Mouse (Mus musculus) cerebellum, adult 9-11 months (tissue): ENCODE data around the gene Hmces.

Experiments
- DNase-seq: peaks from one replicate; pipeline ENCODE4 v3.0.0; 2022

The Hmces gene

DNA sequence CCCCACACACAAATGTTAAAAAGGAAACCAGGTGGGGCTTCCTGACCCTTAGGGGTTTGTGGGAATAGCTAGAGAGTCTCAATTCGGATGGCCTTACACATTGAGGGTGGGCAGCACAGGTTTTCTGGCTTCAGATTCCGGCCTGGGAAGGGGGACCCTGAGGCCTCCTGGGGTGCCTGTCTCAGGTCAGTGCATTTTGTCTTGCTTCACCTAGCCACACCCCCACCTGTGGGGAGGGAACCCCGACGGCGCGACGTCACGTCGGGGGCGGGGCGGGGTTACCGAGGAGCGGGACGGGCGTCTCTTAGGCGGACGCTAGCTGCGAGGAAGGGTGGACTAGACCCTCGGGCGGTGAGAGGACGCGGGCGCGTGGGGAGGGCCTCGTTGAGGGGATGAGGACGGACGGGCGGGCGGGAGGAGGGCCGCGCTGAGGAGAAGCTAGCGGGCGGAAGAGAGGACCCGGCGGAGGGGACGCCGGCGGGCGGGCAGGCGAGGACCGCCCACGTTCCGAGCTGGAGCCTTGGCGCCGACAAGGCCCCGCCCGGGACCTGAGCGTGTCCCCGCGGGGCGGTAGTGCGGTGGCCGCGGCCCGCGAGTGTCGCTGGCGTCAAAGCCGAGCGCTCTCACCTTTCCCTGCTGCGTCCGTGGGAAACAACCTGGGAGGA lies at the start of gene Hmces:
TSS of gene Hmces (plus strand) at position 275 of the 665 bp plus-strand sequence.
- peak; percentile 82 for DNase-seq

DNA sequence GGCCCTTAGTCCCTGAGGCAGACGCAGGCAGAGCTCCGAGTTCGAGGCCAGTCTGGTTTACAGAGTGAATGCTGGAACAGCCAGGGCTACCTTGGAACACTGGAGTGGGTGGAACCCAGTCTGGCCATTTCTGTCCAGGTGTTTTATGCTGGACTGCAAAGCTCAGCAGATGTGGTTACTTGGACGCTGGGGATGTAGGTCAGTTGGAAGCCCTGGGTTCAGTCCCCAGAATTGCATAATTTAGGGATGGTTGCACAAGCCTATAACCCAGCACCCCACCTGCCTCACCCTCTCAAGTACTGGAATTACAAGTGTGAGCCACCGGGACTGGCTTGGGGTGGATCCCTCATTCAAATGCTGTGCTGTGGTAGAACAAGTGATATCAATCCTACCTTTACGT lies 47.5 kb upstream of the Hmces start:
- no peak for DNase-seq

DNA sequence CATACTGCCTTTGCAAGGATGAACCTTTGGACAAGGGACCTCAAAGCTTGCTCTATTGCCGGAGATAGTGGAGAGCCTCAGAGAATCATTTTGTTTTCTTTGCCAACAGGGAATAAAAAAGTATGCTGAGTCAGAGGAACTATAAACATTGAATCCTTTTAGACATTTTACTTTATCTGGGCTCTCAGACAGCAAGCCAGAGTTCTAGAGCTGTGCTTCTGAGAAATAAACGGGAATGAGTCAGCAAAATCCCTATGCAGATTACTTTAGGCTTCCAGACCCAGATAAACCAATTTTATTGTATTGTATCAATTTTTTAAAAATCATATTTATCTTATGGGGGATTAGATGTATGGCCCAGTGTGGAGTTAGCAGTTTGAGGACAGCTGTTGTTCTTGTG lies 46.5 kb upstream of the Hmces start:
- DNase-seq, result no peak

DNA sequence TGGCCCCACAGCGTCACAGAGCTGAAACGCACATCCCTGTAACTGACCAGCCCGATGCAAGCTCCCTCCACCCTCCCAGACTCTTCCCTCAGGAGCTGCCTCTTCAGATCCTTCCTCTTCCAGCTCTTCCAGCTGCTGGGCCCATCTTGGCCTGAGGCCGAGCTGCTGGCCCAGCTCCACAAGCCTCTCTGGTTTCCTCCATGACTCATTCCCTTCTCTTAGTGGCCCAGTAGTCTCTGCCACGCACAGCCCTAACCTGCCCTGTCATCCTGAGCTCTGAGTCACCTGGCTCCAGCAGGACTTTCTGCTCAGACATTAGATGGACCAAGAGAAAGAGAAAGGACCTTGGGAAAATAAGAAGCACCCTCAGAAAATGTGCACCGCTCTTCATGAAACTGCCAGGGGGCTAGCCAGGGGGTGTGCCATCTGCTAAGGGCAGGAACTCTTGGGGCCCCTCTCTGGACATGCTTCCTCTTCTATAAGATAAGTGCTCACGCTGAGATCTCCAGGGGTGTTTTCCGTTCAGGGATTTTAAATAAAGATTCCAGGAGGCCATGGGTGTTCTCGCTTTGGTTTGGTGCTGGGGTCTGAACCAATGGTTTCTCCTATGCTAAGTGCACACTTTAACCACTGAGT lies 44.7 kb upstream of the Hmces start:
- DNase-seq, result no peak

DNA sequence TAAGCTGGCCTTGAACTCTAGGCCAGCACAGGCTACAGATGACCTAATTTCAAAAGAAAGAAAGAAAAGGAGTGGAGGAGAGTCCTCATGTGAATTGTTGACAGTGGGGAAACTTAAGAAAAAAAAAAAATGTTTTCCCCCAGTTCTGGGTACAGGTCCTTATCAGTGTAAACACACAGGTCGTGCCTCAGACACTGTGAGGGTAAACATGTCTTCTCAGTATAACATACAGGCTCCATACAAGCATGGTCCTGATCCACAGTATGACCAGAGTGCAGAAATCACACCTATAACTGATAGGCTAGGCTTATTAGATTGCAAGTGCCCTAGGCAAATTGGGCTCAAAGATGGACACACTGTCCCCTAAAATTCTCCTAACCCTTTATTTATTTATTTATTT lies 43.3 kb upstream of the Hmces start:
- no peak for DNase-seq

DNA sequence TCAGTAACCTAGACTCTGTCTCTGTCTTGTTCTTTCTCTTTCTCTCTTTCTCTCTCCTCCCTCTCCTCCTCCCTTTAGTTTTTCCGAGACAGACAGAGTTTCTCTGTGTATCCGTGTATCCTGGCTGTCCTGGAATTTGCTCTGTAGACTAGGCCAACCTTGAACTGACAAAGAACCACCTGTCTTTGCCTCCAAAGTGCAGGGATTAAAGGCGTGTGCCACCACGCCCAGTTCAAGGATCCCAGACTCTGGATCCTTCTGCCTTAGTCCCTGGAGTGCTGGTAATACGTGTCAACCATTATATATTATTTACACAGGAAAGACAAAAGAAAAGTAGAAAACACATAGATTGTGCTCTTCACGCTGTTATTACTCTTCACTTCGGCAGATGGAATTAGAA lies 42.5 kb upstream of the Hmces start:
- DNase-seq, result no peak

DNA sequence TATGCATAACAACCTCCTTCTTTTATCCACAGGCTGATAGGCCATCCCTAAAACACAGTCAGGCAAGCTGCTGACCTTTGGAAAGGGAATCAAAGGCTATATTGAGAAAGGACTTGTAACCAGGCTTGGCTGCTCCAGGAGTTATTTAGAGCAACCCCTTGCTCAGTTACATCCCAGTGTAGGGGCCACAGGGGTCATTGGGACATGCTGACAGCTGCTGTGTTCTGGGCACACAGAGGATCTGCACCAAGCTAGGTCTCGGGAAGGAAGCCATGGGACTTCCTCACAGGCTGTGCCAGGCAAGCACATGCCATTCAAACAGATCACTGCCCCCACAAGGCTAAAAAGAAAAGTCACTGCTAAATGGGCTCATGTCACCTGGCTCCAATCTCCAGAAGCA lies 40.6 kb upstream of the Hmces start:
- no peak for DNase-seq

DNA sequence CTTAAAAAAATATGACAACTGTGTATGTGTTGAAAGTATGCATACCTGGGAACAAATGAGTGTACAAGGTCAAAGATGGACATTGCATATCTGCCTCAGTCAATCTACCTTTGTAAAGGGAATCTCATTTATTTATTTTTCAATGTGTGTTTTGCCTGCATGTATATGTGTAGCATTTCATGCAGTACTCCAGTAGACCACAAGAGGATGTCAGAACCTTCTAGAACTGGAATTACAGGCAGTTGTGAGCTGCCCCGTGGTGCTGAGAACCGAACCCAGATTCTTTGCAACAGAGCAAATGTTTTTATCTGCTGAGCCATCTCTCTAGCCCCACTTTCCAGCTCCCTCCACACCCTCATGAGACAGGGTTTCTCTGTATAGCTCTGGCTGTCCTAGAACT lies 39.8 kb upstream of the Hmces start:
- no peak for DNase-seq

DNA sequence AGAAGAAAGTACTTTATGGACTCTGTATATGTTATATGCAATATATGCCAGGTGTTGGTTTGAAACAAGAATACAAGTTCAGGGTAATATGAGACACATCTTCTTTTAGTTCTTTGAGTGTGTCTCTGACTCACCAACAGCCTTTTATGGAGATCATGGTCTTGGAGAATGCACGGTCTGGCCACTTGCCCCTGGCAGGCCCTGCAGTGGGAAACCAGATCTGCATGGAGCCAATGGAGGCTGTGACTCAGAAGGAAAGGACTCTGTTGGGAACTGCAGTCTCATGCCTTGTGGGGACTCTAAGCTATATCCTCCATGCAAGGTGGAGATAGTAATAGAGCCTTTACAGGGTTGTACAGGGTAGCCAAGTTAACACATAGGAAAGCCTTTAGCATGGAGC lies 38.7 kb upstream of the Hmces start:
- no peak for DNase-seq

DNA sequence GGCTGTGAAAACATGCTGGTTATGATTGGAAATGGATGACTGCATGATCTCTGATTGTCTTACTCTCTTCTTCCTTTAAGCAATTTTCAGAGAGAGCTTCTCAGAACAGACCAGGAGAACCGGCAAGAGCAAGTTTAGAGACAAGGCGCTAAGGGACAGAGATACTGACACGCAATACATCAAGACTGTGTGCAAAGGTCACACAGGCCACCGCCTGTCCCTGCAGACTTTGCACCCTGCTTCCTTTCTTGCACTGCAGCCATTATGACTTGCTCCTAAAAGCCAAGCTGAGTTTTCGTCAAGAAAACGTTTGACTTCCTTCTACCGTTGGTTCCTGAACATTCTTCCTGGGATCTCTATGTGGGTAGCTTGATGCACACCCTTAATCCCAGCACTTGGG lies 38.2 kb upstream of the Hmces start:
- no peak for DNase-seq

DNA sequence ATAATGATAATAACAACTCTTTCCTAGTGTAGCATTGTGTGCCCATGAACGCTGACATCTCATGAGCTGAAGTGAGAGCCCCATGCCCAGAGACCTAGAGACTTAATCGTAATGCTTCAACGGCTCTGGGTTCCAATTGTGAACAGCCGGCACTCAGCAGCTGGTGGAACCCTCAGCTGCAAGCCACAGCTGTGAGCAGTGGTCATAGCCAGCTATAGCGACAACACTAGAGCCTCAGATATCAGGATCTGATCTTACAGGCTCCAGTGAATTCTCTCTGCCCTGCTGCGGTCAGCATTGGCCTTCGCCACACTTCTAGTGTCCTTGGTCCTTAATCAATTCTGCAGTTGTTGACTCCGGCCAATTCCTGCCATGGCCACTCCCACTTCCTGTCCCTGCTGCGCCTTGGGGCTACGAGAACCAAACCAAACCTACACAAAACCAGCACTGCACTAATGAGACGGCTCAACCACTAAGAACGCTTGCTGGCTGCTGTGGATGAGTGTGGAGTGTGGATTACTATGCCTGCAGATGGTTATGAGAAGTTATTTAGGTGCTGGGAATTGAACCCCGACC lies 37.6 kb upstream of the Hmces start:
- no peak for DNase-seq

DNA sequence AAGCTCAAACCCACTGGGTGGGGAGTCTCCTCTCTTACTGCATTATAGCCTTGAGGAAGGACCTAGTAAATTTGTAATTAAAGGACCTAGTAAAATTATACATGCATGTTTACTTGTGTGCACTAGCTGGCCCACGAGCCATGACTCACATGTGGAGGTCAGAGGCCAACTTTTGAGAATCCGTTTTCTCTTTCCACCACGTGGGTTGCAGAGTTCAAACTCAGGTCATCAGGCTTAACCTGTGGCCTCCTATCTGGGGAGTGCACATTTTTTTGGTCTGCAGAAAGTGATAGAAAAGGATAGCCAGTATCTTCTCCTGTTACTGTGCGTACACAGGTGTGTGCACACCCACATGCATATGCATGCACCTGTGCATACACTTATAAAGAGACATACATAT lies 34.7 kb upstream of the Hmces start:
- no peak for DNase-seq

DNA sequence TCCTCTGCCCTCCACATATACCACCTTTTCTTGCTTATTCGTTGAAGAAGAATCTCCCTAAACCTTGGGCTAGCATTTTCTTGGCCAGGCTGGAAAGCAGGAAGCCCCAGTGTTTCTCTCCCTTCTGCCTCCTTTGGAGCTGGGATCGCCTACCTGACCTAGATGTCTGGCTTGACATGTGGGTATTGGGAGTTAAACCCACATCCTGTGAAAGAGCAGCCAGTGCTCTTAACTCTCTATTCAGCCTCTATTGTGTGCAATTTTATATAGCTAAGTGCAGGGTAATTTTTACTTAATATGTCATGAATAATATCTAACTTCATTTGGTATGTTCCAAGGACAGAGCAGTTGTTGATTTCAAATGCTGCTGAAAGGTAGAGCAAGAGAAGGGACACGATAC lies 34.1 kb upstream of the Hmces start:
- DNase-seq, result no peak

DNA sequence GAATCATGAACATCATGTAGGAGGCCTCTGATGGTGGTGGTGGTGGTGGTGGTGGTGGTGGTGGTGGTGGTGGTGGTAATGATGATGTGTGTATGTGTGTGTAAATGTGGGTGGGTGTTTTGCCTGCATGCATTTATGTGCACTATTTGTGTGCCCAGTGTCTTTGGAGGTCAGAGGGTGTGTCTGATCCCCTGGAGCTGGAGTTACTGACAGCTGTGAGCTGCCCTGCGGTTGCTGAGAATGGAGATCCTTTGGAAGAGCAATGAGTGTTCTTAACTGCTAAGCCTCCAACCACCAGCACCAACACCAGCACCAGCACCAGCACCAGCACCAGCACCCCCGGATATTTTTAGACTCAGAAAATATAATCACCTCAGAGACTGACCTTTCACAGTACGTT lies 31.5 kb upstream of the Hmces start:
- no peak for DNase-seq

DNA sequence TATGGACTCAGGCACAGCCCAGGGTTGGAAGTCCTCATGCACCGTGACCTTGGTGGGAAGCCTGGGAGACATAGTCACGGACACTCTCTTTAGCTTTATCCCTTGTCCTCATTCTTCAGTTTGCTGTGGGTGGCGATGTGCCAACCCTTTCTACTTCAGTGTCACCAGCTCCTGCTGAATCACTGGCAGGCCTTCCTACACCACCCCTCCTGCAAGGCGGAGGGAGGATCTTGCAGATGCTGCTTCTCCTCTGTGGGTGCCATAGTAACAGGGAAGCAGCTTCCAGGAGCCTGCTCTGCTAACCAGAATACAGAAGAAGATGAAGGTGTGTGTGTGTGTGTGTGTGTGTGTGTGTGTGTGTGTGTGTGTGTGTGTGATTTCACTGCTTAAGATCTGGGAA lies 30.9 kb upstream of the Hmces start:
- no peak for DNase-seq

DNA sequence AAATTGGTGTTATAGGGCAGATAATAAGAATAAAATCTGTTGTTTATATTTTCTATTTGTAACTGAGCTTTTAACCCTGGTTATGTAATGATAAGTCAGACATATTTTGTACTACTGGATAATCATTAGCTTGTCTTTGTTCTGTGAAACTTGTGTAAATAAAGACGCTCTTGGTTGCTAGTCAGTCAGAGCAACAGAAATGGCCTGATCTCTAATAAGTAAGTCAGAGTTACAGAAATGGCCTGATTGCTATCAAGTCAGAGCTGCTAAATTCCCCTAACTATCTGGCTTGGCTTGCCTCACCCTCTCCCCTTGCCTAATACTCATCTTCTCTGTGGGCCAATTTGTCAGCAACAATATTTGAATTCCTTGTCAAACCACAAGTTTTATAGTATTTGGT lies 27.0 kb upstream of the Hmces start:
- no peak for DNase-seq

DNA sequence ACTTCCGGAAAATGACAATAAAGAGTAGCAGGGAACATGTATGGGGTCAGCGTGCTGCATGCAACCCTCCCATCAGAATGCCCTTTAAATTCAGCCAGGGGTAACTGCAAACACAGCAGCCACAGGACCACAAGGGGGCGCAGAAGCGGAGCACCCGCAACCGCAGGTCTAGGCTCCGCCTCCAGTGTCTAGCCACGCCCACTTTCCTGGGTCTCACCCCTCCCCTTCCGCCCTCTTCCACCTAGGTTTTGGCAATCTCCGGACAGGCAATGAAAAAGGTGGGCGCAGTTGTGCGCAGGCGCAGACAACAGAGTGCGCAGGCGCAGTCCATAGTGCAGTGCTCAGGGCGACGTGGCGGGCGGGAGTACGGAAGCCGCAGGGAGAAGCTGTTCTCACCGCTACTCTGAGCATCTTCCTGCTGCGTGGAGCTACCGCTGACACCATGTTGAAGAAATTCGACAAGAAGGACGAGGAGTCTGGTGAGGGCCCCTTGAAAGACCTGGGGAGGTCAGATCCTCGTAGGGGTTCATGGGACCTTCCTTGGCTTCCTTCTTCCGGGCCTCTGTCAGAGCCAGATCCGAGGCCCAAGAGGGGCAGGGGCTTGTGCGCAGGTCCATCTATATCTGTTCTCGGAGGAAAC lies 26.0 kb upstream of the Hmces start, which contains the start of gene Copg1:
TSS of gene Copg1 (plus strand) at position 221 of the 640 bp plus-strand sequence.
- DNase-seq, result peak; percentile 99

DNA sequence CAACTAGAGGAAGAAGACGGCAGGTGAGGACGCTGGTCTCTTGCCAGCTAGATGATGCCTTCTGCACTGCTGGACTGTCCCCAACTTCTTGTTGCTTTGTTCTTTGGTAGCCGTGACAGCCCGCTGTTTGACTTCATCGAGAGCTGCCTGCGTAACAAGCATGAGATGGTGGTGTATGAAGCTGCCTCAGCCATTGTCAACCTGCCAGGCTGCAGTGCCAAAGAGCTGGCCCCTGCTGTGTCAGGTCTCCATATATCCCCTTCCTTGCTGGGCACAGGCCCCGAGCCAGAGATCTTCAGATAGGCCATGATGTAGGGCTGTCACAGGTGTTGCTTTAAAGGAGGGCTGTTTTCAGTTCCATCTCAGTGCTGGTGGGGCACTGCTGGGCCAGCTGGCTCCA lies 19.8 kb upstream of the Hmces start:
- peak; percentile 85 for DNase-seq

DNA sequence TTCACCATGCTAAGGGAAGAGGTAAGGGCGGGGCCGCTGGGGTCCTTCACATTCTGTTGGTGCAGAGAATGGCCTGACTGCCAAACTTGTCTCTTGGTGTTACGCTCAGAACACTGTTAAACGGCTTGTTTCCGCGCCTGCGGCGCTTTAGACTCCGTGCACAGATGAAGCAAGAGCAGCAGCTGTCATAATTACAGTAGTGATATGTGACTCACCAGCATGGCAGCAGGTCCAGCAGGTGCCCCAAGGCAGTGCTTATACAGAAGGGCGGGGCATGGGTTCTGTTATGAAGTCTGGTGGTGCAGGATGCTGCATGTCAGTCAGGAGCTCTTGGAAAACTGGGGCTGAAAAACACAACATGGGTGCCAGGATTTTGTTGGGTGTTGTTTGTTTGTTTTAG lies 15.7 kb upstream of the Hmces start:
- no peak for DNase-seq

DNA sequence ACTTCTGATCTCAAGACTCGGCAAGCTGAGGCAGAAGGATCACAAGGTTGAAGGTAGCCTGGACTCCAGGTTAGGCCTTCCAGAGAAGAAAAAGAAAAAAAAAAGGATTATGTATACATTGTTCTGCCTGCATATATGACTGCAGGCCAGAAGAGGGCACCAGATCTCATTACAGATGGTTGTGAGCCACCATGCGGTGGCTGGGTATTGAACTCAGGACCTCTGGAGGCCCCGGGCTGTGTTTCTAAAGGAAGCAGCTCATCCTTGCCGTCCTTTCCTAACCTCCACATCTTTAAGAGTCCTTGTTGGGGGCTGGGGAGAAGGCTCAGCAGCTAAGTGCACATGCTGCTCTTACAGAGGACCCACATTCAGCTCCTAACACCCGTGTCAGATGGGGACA lies 7.1 kb upstream of the Hmces start:
- no peak for DNase-seq

DNA sequence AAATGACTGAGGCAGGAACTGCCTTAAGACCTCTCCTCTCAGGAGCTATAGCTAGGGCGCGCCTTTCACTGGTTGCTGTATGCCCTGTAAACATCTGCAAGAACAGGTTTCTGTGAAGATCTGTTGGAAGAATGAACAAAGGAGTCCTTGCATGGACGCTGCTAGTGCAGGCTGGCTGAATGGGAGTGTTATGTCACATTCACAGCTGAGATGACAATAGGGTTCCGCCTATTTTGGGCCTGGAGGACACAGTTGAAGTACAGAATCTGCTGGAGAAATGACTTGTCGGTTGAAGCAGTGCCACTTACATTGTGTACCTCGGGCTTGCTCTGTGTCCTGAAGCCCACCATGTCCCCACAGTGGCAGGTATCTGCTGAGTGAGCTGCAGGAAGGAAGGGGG lies 4.6 kb upstream of the Hmces start:
- no peak for DNase-seq

DNA sequence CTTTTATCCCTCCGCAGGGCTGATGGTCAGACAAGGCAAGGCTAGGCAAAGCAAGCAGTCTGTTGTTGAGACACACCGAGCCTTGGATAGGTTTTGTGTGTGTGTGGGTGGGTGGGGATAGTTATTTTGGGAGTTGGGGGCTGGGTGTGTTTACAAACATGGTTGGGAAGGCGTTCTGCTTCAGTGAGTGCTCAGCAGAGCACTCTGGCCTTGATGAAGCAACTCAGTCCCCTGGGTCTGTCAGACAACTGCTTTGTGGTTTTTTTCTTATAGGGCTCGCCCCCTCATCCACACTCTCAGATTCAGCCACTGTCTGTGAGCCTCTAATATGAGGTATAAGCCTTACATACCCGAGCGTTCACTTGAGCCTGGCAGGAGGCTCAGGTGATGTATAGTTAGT lies 2.2 kb upstream of the Hmces start:
- DNase-seq, result no peak

DNA sequence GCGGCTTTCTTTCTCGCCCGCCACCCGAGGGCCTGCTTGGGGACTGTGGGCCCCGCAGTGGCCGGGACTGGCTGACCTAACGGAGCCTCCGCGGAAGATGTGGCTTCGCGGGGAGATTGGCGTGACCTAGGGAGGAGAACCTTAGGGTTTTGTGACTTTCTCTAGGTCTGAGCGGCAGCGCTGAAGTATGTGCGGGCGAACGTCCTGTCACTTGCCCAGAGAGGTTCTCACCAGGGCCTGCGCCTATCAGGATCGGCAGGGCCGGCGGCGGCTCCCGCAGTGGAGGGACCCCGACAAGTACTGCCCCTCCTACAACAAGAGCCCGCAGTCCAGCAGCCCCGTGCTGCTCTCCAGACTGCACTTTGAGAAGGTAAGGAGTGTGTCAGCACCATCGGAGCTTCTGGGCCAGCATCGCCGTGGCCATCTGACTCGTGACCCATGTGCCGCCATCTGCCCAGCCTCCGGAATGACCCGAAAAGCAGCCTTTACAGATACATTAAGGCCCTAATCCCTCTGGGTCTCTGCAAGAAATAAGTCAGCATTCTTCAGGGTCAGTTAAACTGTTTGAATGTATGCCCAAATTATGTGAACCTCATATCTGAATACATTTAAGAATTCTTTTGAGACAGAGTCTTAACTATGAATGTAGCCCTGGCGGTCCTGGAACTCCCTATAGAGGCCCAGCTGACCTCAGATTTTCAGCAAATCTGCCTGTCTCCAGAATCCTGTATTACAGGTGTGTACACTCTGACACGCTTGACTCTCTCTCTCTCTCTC lies 779 bp downstream of the Hmces start:
- DNase-seq, result peak; percentile 57
